Mouse (Mus musculus): ENCODE results near the gene A630076J17Rik. TPM values are rescaled to one million over a fixed set of nuclear protein-coding genes. Genes with fewer than 3 reads are reported as not detected.

The A630076J17Rik gene
- polyA plus RNA-seq, 1 experiment, result not detected

DNA sequence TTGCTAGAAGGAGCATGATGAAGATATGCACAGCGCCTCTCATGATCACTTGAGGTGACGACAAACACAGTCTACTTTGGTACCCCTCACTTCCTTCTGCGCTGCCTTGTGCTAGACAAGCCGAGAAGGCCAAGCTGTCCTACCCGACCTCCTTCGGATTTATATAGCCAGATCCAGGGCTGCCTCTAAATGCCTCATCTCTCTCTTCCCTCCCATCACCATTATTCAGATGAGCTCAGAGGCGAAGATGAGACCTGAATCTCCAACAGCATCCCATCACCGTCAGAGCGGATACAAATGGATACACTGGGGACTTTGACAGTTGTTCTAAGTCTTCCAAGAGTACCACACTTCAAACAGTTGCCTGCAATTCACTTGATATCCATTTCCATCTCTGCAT, 9.2 kb downstream of the A630076J17Rik start, which contains the start of gene Prok1:
Gene Prok1, minus strand, starts transcription at position 101 of the 400 bp plus-strand sequence.
- Histone ChIP-seq H3K4me1 (ENCODE audit: control insufficient read depth, insufficient read depth, low read length) (no peaks in the 10 kb centered on the region), H3K4me3 (ENCODE audit: insufficient read depth, low read depth, low read length) (no peak within 1 kb of the TSS), H3K27ac (ENCODE audit: insufficient read depth, low read depth, low read length) (no peak within 1 kb of the TSS)
- 98% methylated on average over 9 of the region's 9 CpGs for WGBS
- TF ChIP-seq CTCF (IDR thresholded peaks at IDR 0.05; ENCODE audit: insufficient read depth, low read depth, low read length) (no peak), POLR2A (IDR thresholded peaks at IDR 0.05; ENCODE audit: insufficient read depth, low read depth, low read length) (no peak)

- Histone ChIP-seq H3K4me3 (ENCODE audit: insufficient read depth, low read depth, low read length) (no peak overlapping the region), H3K4me1 (ENCODE audit: control insufficient read depth, insufficient read depth, low read length) (no peaks in the 10 kb centered on the region), H3K27ac (ENCODE audit: insufficient read depth, low read depth, low read length) (no peak overlapping the region)
- no peak for TF ChIP-seq CTCF (IDR thresholded peaks at IDR 0.05; ENCODE audit: insufficient read depth, low read depth, low read length)
- TF ChIP-seq POLR2A (IDR thresholded peaks at IDR 0.05; ENCODE audit: insufficient read depth, low read depth, low read length), result no peak
- WGBS, result 33% methylated on average over 14 of the region's 14 CpGs
These were observed 11.1 kb downstream of the A630076J17Rik start for GRCm38 (mm10) chr3:107241389-107242094.

- WGBS, result 83% methylated on average over 6 of the region's 6 CpGs
- no peaks in the 10 kb centered on the region; the same call in 1 of the 2 replicates for H3K4me1 ChIP-seq (ENCODE audit: control insufficient read depth, insufficient read depth, low read length)
- TF ChIP-seq CTCF (IDR thresholded peaks at IDR 0.05; ENCODE audit: insufficient read depth, low read depth, low read length) (no peak), POLR2A (IDR thresholded peaks at IDR 0.05; ENCODE audit: insufficient read depth, low read depth, low read length) (no peak)
- no peak overlapping the region for H3K4me3 ChIP-seq (ENCODE audit: insufficient read depth, low read depth, low read length)
- no peak overlapping the region for H3K27ac ChIP-seq (ENCODE audit: insufficient read depth, low read depth, low read length)
These were observed 16.5 kb downstream of the A630076J17Rik start for GRCm38 (mm10) chr3:107246876-107247275.

- Histone ChIP-seq H3K27ac (ENCODE audit: insufficient read depth, low read depth, low read length) (no peak overlapping the region), H3K4me3 (ENCODE audit: insufficient read depth, low read depth, low read length) (no peak overlapping the region), H3K4me1 (ENCODE audit: control insufficient read depth, insufficient read depth, low read length) (no peaks in the 10 kb centered on the region; the same call in 1 of the 2 replicates)
- TF ChIP-seq CTCF (IDR thresholded peaks at IDR 0.05; ENCODE audit: insufficient read depth, low read depth, low read length) (no peak), POLR2A (IDR thresholded peaks at IDR 0.05; ENCODE audit: insufficient read depth, low read depth, low read length) (no peak)
- 72% methylated on average over 3 of the region's 3 CpGs for WGBS
These were observed 18.6 kb downstream of the A630076J17Rik start for GRCm38 (mm10) chr3:107249042-107249441.

DNA sequence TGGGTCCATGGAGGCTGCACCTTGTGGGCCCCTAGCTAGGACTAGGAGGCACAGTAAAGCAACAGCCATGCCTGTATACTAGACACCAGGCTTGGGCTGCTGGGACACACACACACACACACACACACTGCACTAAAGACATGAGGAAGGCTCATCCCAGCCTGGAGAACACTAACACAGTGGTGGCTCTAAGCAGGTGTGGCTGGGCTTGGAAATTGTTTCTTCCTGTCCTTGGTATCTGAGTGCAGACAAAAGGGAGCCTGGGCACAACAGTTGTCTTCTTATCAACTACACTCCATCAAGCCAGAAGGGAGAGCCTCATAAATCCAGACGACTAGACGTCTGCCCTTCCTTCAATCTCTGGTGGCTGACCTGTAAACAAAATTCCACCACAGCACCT, 19.9 kb downstream of the A630076J17Rik start:
- no peak overlapping the region for H3K27ac ChIP-seq (ENCODE audit: insufficient read depth, low read depth, low read length)
- 87% methylated on average over 2 of the region's 2 CpGs for WGBS
- TF ChIP-seq CTCF (IDR thresholded peaks at IDR 0.05; ENCODE audit: insufficient read depth, low read depth, low read length), result no peak
- no peak for TF ChIP-seq POLR2A (IDR thresholded peaks at IDR 0.05; ENCODE audit: insufficient read depth, low read depth, low read length)
- no peaks in the 10 kb centered on the region; the same call in 1 of the 2 replicates for H3K4me1 ChIP-seq (ENCODE audit: control insufficient read depth, insufficient read depth, low read length)
- no peak overlapping the region for H3K4me3 ChIP-seq (ENCODE audit: insufficient read depth, low read depth, low read length)

- TF ChIP-seq CTCF (IDR thresholded peaks at IDR 0.05; ENCODE audit: insufficient read depth, low read depth, low read length) (no peak), POLR2A (IDR thresholded peaks at IDR 0.05; ENCODE audit: insufficient read depth, low read depth, low read length) (no peak)
- H3K4me1 ChIP-seq (ENCODE audit: control insufficient read depth, insufficient read depth, low read length), result peaks cover 3% of the 10 kb centered on the region; the same call in 1 of the 2 replicates
- H3K4me3 ChIP-seq (ENCODE audit: insufficient read depth, low read depth, low read length), result no peak overlapping the region
- WGBS, result 74% methylated on average over 4 of the region's 4 CpGs
- no peak overlapping the region for H3K27ac ChIP-seq (ENCODE audit: insufficient read depth, low read depth, low read length)
These were observed 21.6 kb downstream of the A630076J17Rik start for GRCm38 (mm10) chr3:107252035-107252434.

DNA sequence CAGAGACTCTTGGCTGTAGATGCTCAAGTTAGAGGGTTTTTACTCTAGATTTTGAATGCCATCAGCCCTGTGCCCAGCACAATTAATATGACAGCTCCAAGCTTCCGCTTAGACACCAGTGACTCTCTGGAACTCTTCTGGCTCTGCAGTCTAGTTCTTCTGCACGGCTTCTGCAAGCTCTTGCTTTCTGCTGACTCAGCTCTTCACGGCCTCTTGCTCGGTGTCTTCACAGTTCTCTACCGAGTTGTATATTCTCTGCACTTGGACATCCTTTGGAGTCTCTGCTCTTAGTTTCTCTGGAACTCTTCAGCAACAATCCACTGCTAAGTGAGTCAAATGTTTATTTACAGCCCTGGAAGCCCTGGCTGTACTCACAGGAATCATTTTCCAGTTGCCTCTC, 23.5 kb downstream of the A630076J17Rik start:
- Histone ChIP-seq H3K4me3 (ENCODE audit: insufficient read depth, low read depth, low read length) (no peak overlapping the region), H3K27ac (ENCODE audit: insufficient read depth, low read depth, low read length) (no peak overlapping the region), H3K4me1 (ENCODE audit: control insufficient read depth, insufficient read depth, low read length) (peaks cover 5% of the 10 kb centered on the region; the same call in 1 of the 2 replicates)
- 76% methylated on average over 5 of the region's 5 CpGs for WGBS
- no peak for TF ChIP-seq CTCF (IDR thresholded peaks at IDR 0.05; ENCODE audit: insufficient read depth, low read depth, low read length)
- no peak for TF ChIP-seq POLR2A (IDR thresholded peaks at IDR 0.05; ENCODE audit: insufficient read depth, low read depth, low read length)

GRCm38 (mm10) chr3:107255992-107256391, 25.6 kb downstream of the A630076J17Rik start:
- TF ChIP-seq POLR2A (IDR thresholded peaks at IDR 0.05; ENCODE audit: insufficient read depth, low read depth, low read length) (no peak), CTCF (IDR thresholded peaks at IDR 0.05; ENCODE audit: insufficient read depth, low read depth, low read length) (no peak)
- no peak overlapping the region for H3K27ac ChIP-seq (ENCODE audit: insufficient read depth, low read depth, low read length)
- H3K4me1 ChIP-seq (ENCODE audit: control insufficient read depth, insufficient read depth, low read length), result peaks cover 10% of the 10 kb centered on the region
- no peak overlapping the region for H3K4me3 ChIP-seq (ENCODE audit: insufficient read depth, low read depth, low read length)
- WGBS, result 95% methylated on average over 3 of the region's 3 CpGs

DNA sequence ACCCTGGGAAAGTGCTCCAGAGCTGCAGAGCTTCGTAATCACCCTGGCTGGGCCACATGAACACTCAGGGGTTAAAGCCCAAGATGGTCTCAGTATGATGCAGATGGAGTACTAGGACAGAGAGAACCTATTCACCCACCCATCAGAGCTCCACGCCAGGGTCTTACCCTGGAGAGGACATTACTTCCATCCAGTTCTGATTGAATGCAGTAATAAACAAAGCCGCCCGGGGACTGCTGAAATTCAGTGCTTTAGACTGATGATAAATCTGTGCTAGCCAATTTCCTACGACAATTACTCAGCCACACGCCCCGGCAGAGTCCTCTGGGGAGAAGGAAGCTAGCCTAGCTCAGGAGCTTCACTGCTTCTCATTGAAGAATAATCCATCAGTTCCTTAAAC, 26.3 kb downstream of the A630076J17Rik start:
- Histone ChIP-seq H3K4me3 (ENCODE audit: insufficient read depth, low read depth, low read length) (no peak overlapping the region), H3K27ac (ENCODE audit: insufficient read depth, low read depth, low read length) (no peak overlapping the region), H3K4me1 (ENCODE audit: control insufficient read depth, insufficient read depth, low read length) (peaks cover 16% of the 10 kb centered on the region)
- TF ChIP-seq CTCF (IDR thresholded peaks at IDR 0.05; ENCODE audit: insufficient read depth, low read depth, low read length) (no peak), POLR2A (IDR thresholded peaks at IDR 0.05; ENCODE audit: insufficient read depth, low read depth, low read length) (no peak)
- 54% methylated on average over 7 of the region's 7 CpGs for WGBS

Measured in olfactory bulb, adult 2 months (tissue).